In genomic region chr17:5064777-5065176, GRCm38 (mm10) we compare ENCODE assay signal across 15 mouse cellular contexts.
A peak's percentile ranks its signal among the peaks of the same experiment; 100 is the strongest.
DNase-seq lines count a peak whose midpoint lies in the region; ATAC-seq and TF ChIP-seq lines count a peak whose summit lies in the region.
"Had no signal": no experiment of that assay in that cellular context is flagged by ENCODE, and none has a peak within 500 bp of the region (broad histone marks: within the 10 kb centered on the region; RNA-seq: fewer than 3 reads in every experiment).

No protein-coding gene starts in this region.

- no peaks in the 10 kb centered on the region; the same call in 1 of the 2 replicates for H3K79me2 ChIP-seq in CH12.LX (replicated peaks; ENCODE audit: control insufficient read depth, extremely low read depth, insufficient read depth, poor library complexity, severe bottlenecking)

- TF ChIP-seq EP300 in CH12.LX (IDR thresholded peaks at IDR 0.05; ENCODE audit: low read length): no peak

- TF ChIP-seq CTCF in kidney, adult 2 months (conservative IDR thresholded peaks at IDR 0.05; ENCODE audit: insufficient read depth, insufficient read length, low read depth, low read length): 0 out of 2 replicates have a peak, but pooled peaks have one; percentile 19
- TF ChIP-seq CTCF in CH12.LX (conservative IDR thresholded peaks at IDR 0.05 in 1 of 2, IDR thresholded peaks at IDR 0.05 in 1 of 2; ENCODE audit: low read depth in 2 of 2, low read length in 2 of 2): peak in 1 of 2 experiments; percentile 47; a peak in 2 of 4 replicates

- dilution Hi-C loops in CH12.LX (cut with MboI; ENCODE audit: extremely low pct_ligation_motif_present, extremely low pct_unique_long_range_greater_than_20kb, low sequenced_read_pairs): no loop called here

- no peaks in the 10 kb centered on the region for H3K9me3 ChIP-seq in CH12.LX (replicated peaks; ENCODE audit: low read length)
- no peaks in the 10 kb centered on the region for H3K9me3 ChIP-seq in liver, embryonic 11.5 days (ENCODE audit: control insufficient read depth, low read length)
- no peaks in the 10 kb centered on the region for H3K9me3 ChIP-seq in forebrain, embryonic 12.5 days
- H3K9me3 ChIP-seq: embryonic facial prominence, embryonic 15.5 days; forebrain, embryonic 13.5 days; kidney, embryonic 15.5 days; liver, embryonic 15.5 days; megakaryocyte, embryonic 14.5 days; neural tube, embryonic 12.5 days had no signal

- H3K4me2 ChIP-seq in CH12.LX (ENCODE audit: insufficient read depth, low read depth, poor library complexity, severe bottlenecking): no peak overlapping the region
- H3K4me2 ChIP-seq in liver, embryonic 11.5 days: no peak overlapping the region
- H3K4me2 ChIP-seq in forebrain, embryonic 12.5 days: no peak overlapping the region
- H3K4me2 ChIP-seq: embryonic facial prominence, embryonic 15.5 days; forebrain, embryonic 13.5 days; kidney, embryonic 15.5 days; liver, embryonic 15.5 days; neural tube, embryonic 12.5 days had no signal

- in situ Hi-C loops in CH12.LX (cut with MboI; ENCODE audit: low pct_ligation_motif_present, low pct_unique_long_range_greater_than_20kb, low sequenced_read_pairs): no loop called here

- H3K27ac ChIP-seq in kidney, adult 2 months (ENCODE audit: insufficient read depth, low read depth, low read length): no peak overlapping the region
- no peak overlapping the region for H3K27ac ChIP-seq in CH12.LX (ENCODE audit: insufficient read depth, low read depth)
- no peak overlapping the region for H3K27ac ChIP-seq in liver, embryonic 11.5 days (ENCODE audit: low read depth, low read length)
- no peak overlapping the region for H3K27ac ChIP-seq in forebrain, embryonic 12.5 days
- H3K27ac ChIP-seq: embryonic facial prominence, embryonic 15.5 days; forebrain, embryonic 13.5 days; kidney, embryonic 15.5 days; liver, embryonic 15.5 days; neural tube, embryonic 12.5 days had no signal

- no peak for TF ChIP-seq POLR2A in kidney, adult 2 months (IDR thresholded peaks at IDR 0.05; ENCODE audit: low read depth, low read length)
- TF ChIP-seq POLR2A in CH12.LX (IDR thresholded peaks at IDR 0.05; ENCODE audit: low read depth, low read length): no peak

- peak; percentile 43 for TF ChIP-seq RAD21 in CH12.LX (IDR thresholded peaks at IDR 0.05; ENCODE audit: low read depth, low read length)

- peaks cover 32% of the 10 kb centered on the region for H3K4me1 ChIP-seq in kidney, adult 2 months (ENCODE audit: control insufficient read depth, insufficient read depth, low read length)
- peaks cover 0 to 64% of the 10 kb centered on the region in 2 experiments; a peak in 2 of 4 replicates for H3K4me1 ChIP-seq in CH12.LX (ENCODE audit: control insufficient read depth in 1 of 2, insufficient read depth in 2 of 2)
- peaks cover 30% of the 10 kb centered on the region for H3K4me1 ChIP-seq in liver, embryonic 11.5 days (replicated peaks; ENCODE audit: control insufficient read depth, insufficient read depth, low read length)
- H3K4me1 ChIP-seq in forebrain, embryonic 12.5 days: peaks cover 54% of the 10 kb centered on the region

- WGBS in kidney, adult 2 months: 82% methylated on average over 6 of the region's 6 CpGs
- WGBS in liver, embryonic 11.5 days: 77% methylated on average over 6 of the region's 6 CpGs
- 87% methylated on average over 6 of the region's 6 CpGs for WGBS in forebrain, embryonic 12.5 days

- ATAC-seq in liver, embryonic 11.5 days (replicated peaks; ENCODE audit: low FRiP score): peak; percentile 73
- ATAC-seq in forebrain, embryonic 12.5 days (ENCODE audit: low FRiP score): no peak

- DNase-seq in kidney, adult 2 months: no peak
- DNase-seq in kidney, adult 11 months: no peak
- DNase-seq in 416B (ENCODE audit: low read depth) (peak; percentile 33), CH12.LX (ENCODE audit: extremely low read depth) (no peak)
- no peak for DNase-seq in liver, embryonic 11.5 days (ENCODE audit: low spot score)
- DNase-seq in yolk sac, embryonic 10.5 days (ENCODE audit: low spot score): no peak
- DNase-seq: heart, postnatal 14 days; right cerebral cortex, postnatal 4 days had no signal

- no peaks in the 10 kb centered on the region for H3K27me3 ChIP-seq in kidney, adult 2 months (replicated peaks; ENCODE audit: control insufficient read depth, insufficient read depth, low read length)
- H3K27me3 ChIP-seq in CH12.LX (replicated peaks): no peaks in the 10 kb centered on the region
- no peaks in the 10 kb centered on the region for H3K27me3 ChIP-seq in liver, embryonic 11.5 days (replicated peaks; ENCODE audit: control insufficient read depth, insufficient read depth, low read length)
- peaks cover 2% of the 10 kb centered on the region; the same call in 1 of the 2 replicates for H3K27me3 ChIP-seq in forebrain, embryonic 12.5 days
- H3K27me3 ChIP-seq: embryonic facial prominence, embryonic 15.5 days; forebrain, embryonic 13.5 days; kidney, embryonic 15.5 days; liver, embryonic 15.5 days; megakaryocyte, embryonic 14.5 days; neural tube, embryonic 12.5 days had no signal

- no peak overlapping the region for H3K9ac ChIP-seq in CH12.LX (ENCODE audit: insufficient read depth, low read depth)
- H3K9ac ChIP-seq in liver, embryonic 11.5 days (ENCODE audit: low read depth, low read length): no peak overlapping the region
- H3K9ac ChIP-seq in forebrain, embryonic 12.5 days: no peak overlapping the region
- H3K9ac ChIP-seq: embryonic facial prominence, embryonic 15.5 days; forebrain, embryonic 13.5 days; kidney, embryonic 15.5 days; liver, embryonic 15.5 days; neural tube, embryonic 12.5 days had no signal

- H3K4me3 ChIP-seq in kidney, adult 2 months (ENCODE audit: insufficient read depth, low read depth, low read length): no peak overlapping the region
- no peak overlapping the region for H3K4me3 ChIP-seq in CH12.LX (replicated peaks in 1 of 3; ENCODE audit: low read depth in 2 of 3, low read length in 2 of 3, poor library complexity in 1 of 3)
- no peak overlapping the region for H3K4me3 ChIP-seq in liver, embryonic 11.5 days (ENCODE audit: low read depth, low read length)
- H3K4me3 ChIP-seq in forebrain, embryonic 12.5 days (replicated peaks): no peak overlapping the region
- H3K4me3 ChIP-seq: embryonic facial prominence, embryonic 15.5 days; forebrain, embryonic 13.5 days; kidney, embryonic 15.5 days; liver, embryonic 15.5 days; neural tube, embryonic 12.5 days had no signal

- no peaks in the 10 kb centered on the region for H3K36me3 ChIP-seq in kidney, adult 2 months (ENCODE audit: control insufficient read depth, insufficient read depth, low read length)
- H3K36me3 ChIP-seq in CH12.LX (replicated peaks in 1 of 2; ENCODE audit: control insufficient read depth in 1 of 2, insufficient read depth in 1 of 2, low read length in 1 of 2): peaks cover 0 to 42% of the 10 kb centered on the region in 2 experiments
- H3K36me3 ChIP-seq in liver, embryonic 11.5 days (ENCODE audit: control insufficient read depth, insufficient read depth, low read length): no peaks in the 10 kb centered on the region
- no peaks in the 10 kb centered on the region for H3K36me3 ChIP-seq in forebrain, embryonic 12.5 days (replicated peaks)
- H3K36me3 ChIP-seq: embryonic facial prominence, embryonic 15.5 days; kidney, embryonic 15.5 days; liver, embryonic 15.5 days; neural tube, embryonic 12.5 days had no signal

TF ChIP-seq in CH12.LX, 34 proteins besides CTCF, POLR2A, EP300 and RAD21:
- no peak for TF ChIP-seq E2F4 (IDR thresholded peaks at IDR 0.05; ENCODE audit: insufficient replicate concordance, low read depth, low read length)
- TF ChIP-seq JUN (IDR thresholded peaks at IDR 0.05; ENCODE audit: insufficient read depth, low read depth, low read length): no peak
- no peak for TF ChIP-seq KAT2A (IDR thresholded peaks at IDR 0.05; ENCODE audit: insufficient replicate concordance, low read length)
- no peak for TF ChIP-seq MAFK (IDR thresholded peaks at IDR 0.05; ENCODE audit: insufficient replicate concordance, low read length)
- TF ChIP-seq CHD1 (IDR thresholded peaks at IDR 0.05; ENCODE audit: low read depth, low read length): no peak
- TF ChIP-seq SMC3 (IDR thresholded peaks at IDR 0.05; ENCODE audit: low read depth, low read length): peak; percentile 35; the same call in 1 of the 2 replicates
- no peak for TF ChIP-seq RCOR1 (conservative IDR thresholded peaks at IDR 0.05; ENCODE audit: low read depth, low read length)
